Mouse (Mus musculus) MEL (cell line): ENCODE measurements around the gene Tmem184b. TPM values are rescaled to one million over a fixed set of nuclear protein-coding genes. Genes with fewer than 3 reads are reported as not detected.

Source experiments
- DNase-seq: peaks from one replicate; pipeline ENCODE4 v3.0.0; 2011; ENCODE audit warnings: low read depth, low spot score
- H3K27ac ChIP-seq: 2 replicates; pipeline ENCODE4 v1.5.1; 2012; ENCODE audit warnings: low read depth, mild to moderate bottlenecking, control low read depth, low read length, moderate library complexity; ENCODE audit not compliant: control insufficient read depth
- H3K27me3 ChIP-seq, 2 experiments: fragments of 150-350 bp in 1 of 2; sonication (generic) in 1 of 2; 2 replicates each; pipeline ENCODE4 v1.6.1; 2012; ENCODE audit warnings: low read length in 2 of 2, mild to moderate bottlenecking in 2 of 2, improper control_type of control experiment in 1 of 2, moderate library complexity in 1 of 2; ENCODE audit not compliant: insufficient read depth in 2 of 2, control insufficient read depth in 1 of 2
- H3K36me3 ChIP-seq, 2 experiments: 2 replicates each; pipeline ENCODE4 v1.6.1; 2012 to 2014; ENCODE audit warnings: low read length in 2 of 2, improper control_type of control experiment in 1 of 2, inconsistent platforms in 1 of 2, mild to moderate bottlenecking in 1 of 2; ENCODE audit not compliant: insufficient read depth in 2 of 2, control insufficient read depth in 1 of 2
- H3K4me1 ChIP-seq, 2 experiments: fragments of 150-350 bp in 1 of 2; sonication (generic) in 1 of 2; 2 replicates each; pipeline ENCODE4 v1.6.1; 2012; ENCODE audit warnings: low read length in 2 of 2, improper control_type of control experiment in 1 of 2, mild to moderate bottlenecking in 1 of 2; ENCODE audit not compliant: insufficient read depth in 2 of 2, control insufficient read depth in 1 of 2
- H3K4me3 ChIP-seq, 2 experiments: fragments of 150-350 bp in 1 of 2; sonication (generic) in 1 of 2; 2 replicates each; pipeline ENCODE4 v1.5.1; 2012; ENCODE audit warnings: low read depth in 2 of 2, low read length in 2 of 2, mild to moderate bottlenecking in 2 of 2, moderate library complexity in 2 of 2, control low read depth in 1 of 2, improper control_type of control experiment in 1 of 2; ENCODE audit not compliant: control insufficient read depth in 1 of 2, insufficient read depth in 1 of 2
- H3K79me2 ChIP-seq: 2 replicates; pipeline ENCODE4 v1.6.1; 2012; ENCODE audit warnings: mild to moderate bottlenecking, low read length, moderate library complexity; ENCODE audit not compliant: control insufficient read depth, poor library complexity, insufficient read depth
- H3K9ac ChIP-seq: 2 replicates; pipeline ENCODE4 v1.6.1; 2012; ENCODE audit warnings: low read depth, mild to moderate bottlenecking, control low read depth, low read length, moderate library complexity; ENCODE audit not compliant: control insufficient read depth, poor library complexity, severe bottlenecking
- H3K9me3 ChIP-seq: fragments of 150-350 bp; sonication (generic); replicated peaks from 2 replicates; pipeline ENCODE4 v1.6.1; 2012; ENCODE audit warnings: mild to moderate bottlenecking, low read length, improper control_type of control experiment, moderate library complexity; ENCODE audit not compliant: insufficient read depth
- CHD1 ChIP-seq: IDR thresholded peaks from 2 replicates; pipeline ENCODE4 v1.6.1; 2012; ENCODE audit warnings: low read depth, mild to moderate bottlenecking, inconsistent platforms, low read length, improper control_type of control experiment
- CTCF ChIP-seq, 3 experiments: IDR thresholded peaks in 2 of 3; conservative IDR thresholded peaks in 1 of 3; 2 replicates each; pipeline ENCODE4 v1.5.1; 2011 to 2012; ENCODE audit warnings: low read length in 3 of 3, low read depth in 2 of 3, mild to moderate bottlenecking in 2 of 3, improper control_type of control experiment in 1 of 3, inconsistent platforms in 1 of 3, mixed read lengths in 1 of 3, moderate library complexity in 1 of 3; ENCODE audit not compliant: control insufficient read depth in 1 of 3, insufficient read depth in 1 of 3, poor library complexity in 1 of 3, severe bottlenecking in 1 of 3
- E2F4 ChIP-seq: IDR thresholded peaks from 2 replicates; pipeline ENCODE4 v1.6.1; 2011; ENCODE audit warnings: low read depth, low read length, improper control_type of control experiment, borderline replicate concordance
- GATA1 ChIP-seq: IDR thresholded peaks from 2 replicates; pipeline ENCODE4 v1.6.1; 2011; ENCODE audit warnings: low read depth, low read length, improper control_type of control experiment
- HCFC1 ChIP-seq: IDR thresholded peaks from 2 replicates; pipeline ENCODE4 v1.6.1; 2012; ENCODE audit warnings: low read depth, mild to moderate bottlenecking, inconsistent platforms, low read length, improper control_type of control experiment, moderate library complexity
- JUND ChIP-seq: IDR thresholded peaks from 2 replicates; pipeline ENCODE4 v1.6.1; 2011; ENCODE audit warnings: low read depth, mild to moderate bottlenecking, improper control_type of control experiment, low read length
- MAFK ChIP-seq: IDR thresholded peaks from 2 replicates; pipeline ENCODE4 v1.6.1; 2011; ENCODE audit warnings: low read depth, mild to moderate bottlenecking, low read length, improper control_type of control experiment, borderline replicate concordance
- MEF2A ChIP-seq: IDR thresholded peaks from 2 replicates; pipeline ENCODE4 v1.6.1; 2014; ENCODE audit warnings: low read depth, mild to moderate bottlenecking, inconsistent platforms, low read length, improper control_type of control experiment; ENCODE audit not compliant: poor library complexity, insufficient replicate concordance, severe bottlenecking; ENCODE audit errors: extremely low read depth
- MXI1 ChIP-seq: IDR thresholded peaks from 2 replicates; pipeline ENCODE4 v1.6.1; 2011; ENCODE audit warnings: mild to moderate bottlenecking, low read depth, low read length, improper control_type of control experiment
- MYB ChIP-seq: IDR thresholded peaks from 2 replicates; pipeline ENCODE4 v1.6.1; 2011; ENCODE audit warnings: mild to moderate bottlenecking, low read depth, low read length, improper control_type of control experiment
- NELFE ChIP-seq: IDR thresholded peaks from 2 replicates; pipeline ENCODE4 v1.6.1; 2011; ENCODE audit warnings: low read depth, low read length, improper control_type of control experiment
- POLR2AphosphoS5 ChIP-seq: IDR thresholded peaks from 2 replicates; pipeline ENCODE4 v1.6.1; 2012; ENCODE audit warnings: low read depth, borderline replicate concordance, mild to moderate bottlenecking, inconsistent platforms, low read length, moderate library complexity, mixed read lengths
- RCOR1 ChIP-seq: IDR thresholded peaks from 2 replicates; pipeline ENCODE4 v1.6.1; 2012; ENCODE audit warnings: low read depth, mild to moderate bottlenecking, inconsistent platforms, low read length, improper control_type of control experiment
- SMC3 ChIP-seq: IDR thresholded peaks from 2 replicates; pipeline ENCODE4 v1.6.1; 2011; ENCODE audit warnings: low read depth, low read length, improper control_type of control experiment
- TAL1 ChIP-seq: IDR thresholded peaks from 2 replicates; pipeline ENCODE4 v1.6.1; 2012; ENCODE audit warnings: mild to moderate bottlenecking, inconsistent platforms, low read length, moderate library complexity, mixed read lengths
- UBTF ChIP-seq: IDR thresholded peaks from 2 replicates; pipeline ENCODE4 v1.6.1; 2012; ENCODE audit warnings: low read depth, mild to moderate bottlenecking, inconsistent platforms, low read length, improper control_type of control experiment, moderate library complexity, borderline replicate concordance; ENCODE audit not compliant: insufficient read depth
- USF1 ChIP-seq: IDR thresholded peaks from 2 replicates; pipeline ENCODE4 v1.6.1; 2014; ENCODE audit warnings: low read depth, mild to moderate bottlenecking, inconsistent platforms, low read length, improper control_type of control experiment, moderate library complexity
- polyA plus RNA-seq, 2 experiments: library from polyadenylated mRNA; stranded (reverse) in 1 of 2; unstranded in 1 of 2; fragments of >175 nt in 1 of 2; fragments of >200 nt in 1 of 2; gene quantifications; 2 replicates each; pipeline versions ENCODE4 v1.2.1 to v1.2.4; 2012; ENCODE audit warnings: low replicate concordance in 2 of 2, low read depth in 1 of 2; ENCODE audit not compliant: insufficient read length in 2 of 2, insufficient read depth in 1 of 2, missing spikeins in 1 of 2
- total RNA-seq: library from RNA; depleted of rRNA; stranded (reverse); fragments of 300-350 nt; gene quantifications from 2 replicates; pipeline ENCODE4 v1.2.3, GENCODE M21; 2012

Tmem184b gene
- total and polyA plus RNA-seq, 3 experiments, result 7.5 to 28.4 TPM; not detected in 1

GRCm38 (mm10) chr15:79356481-79356880 is 46.9 kb downstream of the Tmem184b start:
- peak overlapping the region; percentile 58 for H3K9ac ChIP-seq
- DNase-seq, result no peak
- H3K4me1 ChIP-seq, result peaks cover 0 to 3% of the 10 kb centered on the region in 2 experiments; a peak in 1 of 4 replicates
- H3K27me3 ChIP-seq, result no peaks in the 10 kb centered on the region
- TF ChIP-seq MYB (no peak), GATA1 (no peak), CHD1 (no peak), HCFC1 (no peak), RCOR1 (no peak), MAFK (no peak), MEF2A (no peak), TAL1 (no peak)
- TF ChIP-seq, all 39 proteins: peak for 0
- no peaks in the 10 kb centered on the region for H3K79me2 ChIP-seq
- H3K4me3 ChIP-seq, result peak overlapping the region; percentile 48 to 60; a peak in 1 of 4 replicates
- H3K9me3 ChIP-seq, result no peaks in the 10 kb centered on the region
- no peak overlapping the region for H3K27ac ChIP-seq
- H3K36me3 ChIP-seq, result no peaks in the 10 kb centered on the region

- DNase-seq, result no peak
- H3K4me1 ChIP-seq, result peaks cover 0 to 3% of the 10 kb centered on the region in 2 experiments; a peak in 1 of 4 replicates
- TF ChIP-seq CTCF (IDR thresholded peaks at IDR 0.05 in 2 of 3, conservative IDR thresholded peaks at IDR 0.05 in 1 of 3; ENCODE audit: control insufficient read depth in 1 of 3, insufficient read depth in 1 of 3, low read depth in 2 of 3, low read length in 3 of 3, poor library complexity in 1 of 3, severe bottlenecking in 1 of 3), result no peak
- TF ChIP-seq E2F4, result no peak
- TF ChIP-seq SMC3, result no peak
- TF ChIP-seq POLR2AphosphoS5, result no peak
- no peak for TF ChIP-seq GATA1
- no peak for TF ChIP-seq NELFE
- no peak for TF ChIP-seq MEF2A
- TF ChIP-seq HCFC1, result no peak
- no peak for TF ChIP-seq MXI1
- no peak for TF ChIP-seq JUND
- no peak for TF ChIP-seq UBTF
- no peak for TF ChIP-seq USF1
- H3K4me3 ChIP-seq, result no peak overlapping the region
- no peaks in the 10 kb centered on the region for H3K9me3 ChIP-seq
- no peak overlapping the region for H3K27ac ChIP-seq
- no peaks in the 10 kb centered on the region for H3K79me2 ChIP-seq
- H3K36me3 ChIP-seq, result no peaks in the 10 kb centered on the region
- no peak overlapping the region for H3K9ac ChIP-seq
- H3K27me3 ChIP-seq, result no peaks in the 10 kb centered on the region
Measured at GRCm38 (mm10) chr15:79354619-79355018, 48.8 kb downstream of the Tmem184b start.
